Mouse (Mus musculus) lung, postnatal 0 days (tissue): ENCODE measurements around the gene Rhbdd1.

ENCODE experiments used
- CTCF ChIP-seq: IDR thresholded peaks from 2 replicates; pipeline ENCODE4 v1.5.1; 2016; ENCODE audit warnings: antibody characterized with exemption, mild to moderate bottlenecking
- EP300 ChIP-seq: IDR thresholded peaks from 2 replicates; pipeline ENCODE4 v1.6.1; 2016; ENCODE audit warnings: antibody characterized with exemption, mild to moderate bottlenecking, control low read depth

GRCm38 (mm10) chr1:82429061-82429460 lies 112.8 kb downstream of the Rhbdd1 start:
- TF ChIP-seq CTCF (no peak), EP300 (peak; percentile 90)
